Mouse (Mus musculus): Measurements from ENCODE around the gene Atp6v1g2. TPM values are rescaled to one million over a fixed set of nuclear protein-coding genes. Genes with fewer than 3 reads are reported as not detected.

Gene Atp6v1g2
- total RNA-seq, 1 experiment = 0.71 TPM

DNA sequence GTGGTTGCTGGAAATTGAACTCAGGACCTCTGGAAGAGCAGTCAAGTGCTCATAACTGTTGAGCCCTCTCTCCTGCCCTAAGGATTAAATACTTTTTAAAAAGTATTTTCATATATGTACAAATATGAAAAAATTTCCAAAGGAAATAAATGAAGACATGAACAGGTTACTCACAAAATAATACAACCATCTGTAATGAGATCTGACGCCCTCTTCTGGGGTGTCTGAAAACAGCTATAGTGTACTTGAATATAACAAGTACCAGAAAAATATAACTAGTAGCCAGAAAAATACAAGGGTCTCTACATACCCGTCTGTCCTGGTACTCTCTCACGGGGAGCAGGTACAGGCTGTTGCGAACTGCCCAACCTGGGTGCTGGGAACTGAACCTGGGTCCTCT, 8.8 kb upstream of the Atp6v1g2 start:
- in situ Hi-C loops (cut with MboI; ENCODE audit: low sequenced_read_pairs in 2 of 2, unreplicated experiment in 2 of 2) = no loop called here
- DNase-seq (ENCODE audit: low read depth, low spot score) = no peak
- no peak for TF ChIP-seq ZNF384 (IDR thresholded peaks at IDR 0.05; ENCODE audit: low read depth, low read length)
- TF ChIP-seq ZC3H11A (IDR thresholded peaks at IDR 0.05; ENCODE audit: borderline replicate concordance, low read depth, low read length) = no peak
- TF ChIP-seq MAFK (IDR thresholded peaks at IDR 0.05; ENCODE audit: insufficient read depth, low read depth, low read length) = no peak
- no peak for TF ChIP-seq CHD2 (IDR thresholded peaks at IDR 0.05; ENCODE audit: low read depth, low read length)
- TF ChIP-seq HCFC1 (IDR thresholded peaks at IDR 0.05; ENCODE audit: borderline replicate concordance, insufficient read depth, low read length) = no peak
- H3K4me3 ChIP-seq (ENCODE audit: insufficient read depth in 1 of 2, low read depth in 1 of 2, low read length in 2 of 2, poor library complexity in 1 of 2, severe bottlenecking in 1 of 2) = no peak overlapping the region
- no peak overlapping the region for H3K9ac ChIP-seq (ENCODE audit: insufficient read depth, low read depth, low read length, poor library complexity, severe bottlenecking)
- H3K36me3 ChIP-seq (ENCODE audit: control insufficient read depth, insufficient read depth, low read length, poor library complexity, severe bottlenecking) = peaks cover 9% of the 10 kb centered on the region
- no peak overlapping the region for H3K27ac ChIP-seq (ENCODE audit: insufficient read depth, low read depth, low read length, poor library complexity, severe bottlenecking)
- no peaks in the 10 kb centered on the region for H3K9me3 ChIP-seq (ENCODE audit: control insufficient read depth, insufficient read depth, low read depth, low read length)
- H3K4me1 ChIP-seq (ENCODE audit: control insufficient read depth in 2 of 2, insufficient read depth in 2 of 2, low read length in 2 of 2, poor library complexity in 1 of 2) = peaks cover 0 to 6% of the 10 kb centered on the region in 2 experiments; a peak in 1 of 4 replicates

DNA sequence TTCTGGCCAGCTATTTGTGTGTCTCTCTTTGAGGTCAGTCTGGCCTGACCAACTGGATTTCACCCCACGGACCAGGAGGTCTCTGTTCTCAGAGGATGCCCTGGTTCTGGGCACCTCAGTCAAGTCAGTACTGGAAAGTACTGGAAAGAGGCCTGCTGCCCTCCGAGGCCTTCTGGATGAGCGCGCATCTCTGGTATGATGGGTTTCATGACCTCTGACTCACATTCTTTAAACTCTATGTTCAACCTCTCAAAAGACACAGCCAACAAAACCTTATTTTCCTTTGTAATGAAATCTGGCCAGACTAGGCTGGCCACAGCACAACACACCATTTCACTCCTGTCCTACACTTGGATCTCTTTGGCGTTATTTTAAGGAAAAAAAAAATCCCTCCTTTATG, 8.0 kb upstream of the Atp6v1g2 start:
- Histone ChIP-seq H3K36me3 (ENCODE audit: control insufficient read depth, insufficient read depth, low read length, poor library complexity, severe bottlenecking) (peaks cover 14% of the 10 kb centered on the region), H3K27ac (ENCODE audit: insufficient read depth, low read depth, low read length, poor library complexity, severe bottlenecking) (no peak overlapping the region), H3K9ac (ENCODE audit: insufficient read depth, low read depth, low read length, poor library complexity, severe bottlenecking) (no peak overlapping the region), H3K9me3 (ENCODE audit: control insufficient read depth, insufficient read depth, low read depth, low read length) (no peaks in the 10 kb centered on the region), H3K4me1 (ENCODE audit: control insufficient read depth in 2 of 2, insufficient read depth in 2 of 2, low read length in 2 of 2, poor library complexity in 1 of 2) (peaks cover 0 to 3% of the 10 kb centered on the region in 2 experiments; a peak in 1 of 4 replicates), H3K4me3 (ENCODE audit: insufficient read depth in 1 of 2, low read depth in 1 of 2, low read length in 2 of 2, poor library complexity in 1 of 2, severe bottlenecking in 1 of 2) (no peak overlapping the region)
- in situ Hi-C loops (cut with MboI; ENCODE audit: low sequenced_read_pairs in 2 of 2, unreplicated experiment in 2 of 2) = no loop called here
- TF ChIP-seq CHD2 (IDR thresholded peaks at IDR 0.05; ENCODE audit: low read depth, low read length) (no peak), HCFC1 (IDR thresholded peaks at IDR 0.05; ENCODE audit: borderline replicate concordance, insufficient read depth, low read length) (no peak), ZNF384 (IDR thresholded peaks at IDR 0.05; ENCODE audit: low read depth, low read length) (no peak), MAFK (IDR thresholded peaks at IDR 0.05; ENCODE audit: insufficient read depth, low read depth, low read length) (no peak), ZC3H11A (IDR thresholded peaks at IDR 0.05; ENCODE audit: borderline replicate concordance, low read depth, low read length) (no peak)
- no peak for DNase-seq (ENCODE audit: low read depth, low spot score)

DNA sequence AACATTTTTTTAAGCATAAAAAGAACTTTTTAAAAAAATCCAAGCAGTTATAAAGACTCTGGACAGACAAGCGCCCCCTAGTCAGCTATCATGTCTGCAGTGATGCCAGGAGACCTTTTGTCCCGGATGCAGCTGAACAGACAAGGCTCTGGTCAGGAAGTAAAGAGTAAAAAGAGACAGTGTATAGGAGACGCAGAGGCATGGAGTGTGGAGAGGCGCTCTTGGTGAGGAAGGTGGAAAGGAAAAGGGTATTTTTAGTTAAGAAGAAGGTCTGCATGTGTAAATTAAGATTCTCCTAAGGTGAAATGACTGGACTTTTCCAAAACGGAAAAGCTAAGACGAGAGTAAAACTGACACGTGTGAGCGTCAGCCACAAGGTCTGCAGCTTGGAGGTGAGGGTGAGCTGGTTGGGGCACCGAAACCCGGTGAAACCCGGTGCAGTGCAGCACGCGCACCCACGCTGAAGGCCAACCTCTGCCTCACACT, 6.9 kb upstream of the Atp6v1g2 start:
- no peak for DNase-seq (ENCODE audit: low read depth, low spot score)
- Histone ChIP-seq H3K27ac (ENCODE audit: insufficient read depth, low read depth, low read length, poor library complexity, severe bottlenecking) (no peak overlapping the region), H3K36me3 (ENCODE audit: control insufficient read depth, insufficient read depth, low read length, poor library complexity, severe bottlenecking) (peaks cover 21% of the 10 kb centered on the region), H3K4me3 (ENCODE audit: insufficient read depth in 1 of 2, low read depth in 1 of 2, low read length in 2 of 2, poor library complexity in 1 of 2, severe bottlenecking in 1 of 2) (no peak overlapping the region), H3K4me1 (ENCODE audit: control insufficient read depth in 2 of 2, insufficient read depth in 2 of 2, low read length in 2 of 2, poor library complexity in 1 of 2) (no peaks in the 10 kb centered on the region), H3K9ac (ENCODE audit: insufficient read depth, low read depth, low read length, poor library complexity, severe bottlenecking) (no peak overlapping the region), H3K9me3 (ENCODE audit: control insufficient read depth, insufficient read depth, low read depth, low read length) (no peaks in the 10 kb centered on the region)
- in situ Hi-C loops (cut with MboI; ENCODE audit: low sequenced_read_pairs in 2 of 2, unreplicated experiment in 2 of 2) = no loop called here
- TF ChIP-seq MAFK (IDR thresholded peaks at IDR 0.05; ENCODE audit: insufficient read depth, low read depth, low read length) (no peak), CHD2 (IDR thresholded peaks at IDR 0.05; ENCODE audit: low read depth, low read length) (no peak), HCFC1 (IDR thresholded peaks at IDR 0.05; ENCODE audit: borderline replicate concordance, insufficient read depth, low read length) (no peak), ZNF384 (IDR thresholded peaks at IDR 0.05; ENCODE audit: low read depth, low read length) (no peak), ZC3H11A (IDR thresholded peaks at IDR 0.05; ENCODE audit: borderline replicate concordance, low read depth, low read length) (no peak)

DNA sequence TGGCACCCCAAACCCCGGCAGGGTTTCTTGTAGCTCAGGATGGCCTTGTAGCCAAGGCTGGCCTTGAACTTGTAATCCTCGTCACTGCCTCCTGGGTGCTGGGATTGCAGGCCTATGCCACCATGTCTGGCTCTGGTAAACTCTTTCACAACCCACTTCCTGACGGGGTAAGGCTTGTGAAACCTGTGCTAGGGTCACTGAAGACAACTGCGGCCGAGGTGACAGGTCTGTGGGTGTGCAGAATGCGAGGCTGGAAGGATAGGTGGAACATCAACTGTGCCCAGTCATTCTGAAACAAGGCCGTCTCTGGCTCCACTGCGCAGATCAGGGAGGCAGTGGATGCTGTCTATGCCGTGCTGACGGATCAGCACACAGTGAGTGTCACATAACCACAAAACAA, 2.4 kb upstream of the Atp6v1g2 start:
- DNase-seq (ENCODE audit: low read depth, low spot score) = no peak
- H3K4me3 ChIP-seq (ENCODE audit: insufficient read depth in 1 of 2, low read depth in 1 of 2, low read length in 2 of 2, poor library complexity in 1 of 2, severe bottlenecking in 1 of 2) = no peak overlapping the region
- H3K9me3 ChIP-seq (ENCODE audit: control insufficient read depth, insufficient read depth, low read depth, low read length) = no peaks in the 10 kb centered on the region
- TF ChIP-seq ZC3H11A (IDR thresholded peaks at IDR 0.05; ENCODE audit: borderline replicate concordance, low read depth, low read length) (no peak), MAFK (IDR thresholded peaks at IDR 0.05; ENCODE audit: insufficient read depth, low read depth, low read length) (no peak), HCFC1 (IDR thresholded peaks at IDR 0.05; ENCODE audit: borderline replicate concordance, insufficient read depth, low read length) (no peak), ZNF384 (IDR thresholded peaks at IDR 0.05; ENCODE audit: low read depth, low read length) (no peak), CHD2 (IDR thresholded peaks at IDR 0.05; ENCODE audit: low read depth, low read length) (no peak)
- H3K27ac ChIP-seq (ENCODE audit: insufficient read depth, low read depth, low read length, poor library complexity, severe bottlenecking) = no peak overlapping the region
- peaks cover 0 to 2% of the 10 kb centered on the region in 2 experiments; a peak in 1 of 4 replicates for H3K4me1 ChIP-seq (ENCODE audit: control insufficient read depth in 2 of 2, insufficient read depth in 2 of 2, low read length in 2 of 2, poor library complexity in 1 of 2)
- peaks cover 19% of the 10 kb centered on the region for H3K36me3 ChIP-seq (ENCODE audit: control insufficient read depth, insufficient read depth, low read length, poor library complexity, severe bottlenecking)
- in situ Hi-C loops (cut with MboI; ENCODE audit: low sequenced_read_pairs in 2 of 2, unreplicated experiment in 2 of 2) = loop anchor here (5.0 kb wide), 1 partner anchor 64 kb away; no protein-coding TSS in a partner anchor
- no peak overlapping the region for H3K9ac ChIP-seq (ENCODE audit: insufficient read depth, low read depth, low read length, poor library complexity, severe bottlenecking)
